Mouse (Mus musculus) testis, adult 2 months (tissue): ENCODE results near the gene Stam2.

ENCODE experiments used
- CTCF ChIP-seq: fragments of 200-500 bp; IDR thresholded peaks from 2 replicates; pipeline ENCODE4 v1.5.1; 2012; ENCODE audit warnings: low read depth, mild to moderate bottlenecking, inconsistent platforms, low read length, moderate library complexity; ENCODE audit not compliant: control insufficient read depth, insufficient read depth, insufficient replicate concordance
- POLR2A ChIP-seq: fragments of 200-500 bp; IDR thresholded peaks from 2 replicates; pipeline ENCODE4 v1.6.1; 2012; ENCODE audit warnings: low read depth, mild to moderate bottlenecking, inconsistent platforms, low read length, moderate library complexity; ENCODE audit not compliant: control insufficient read depth

- no peak for TF ChIP-seq CTCF
- TF ChIP-seq POLR2A: no peak
Observed at GRCm38 (mm10) chr2:52700352-52700751, 41.7 kb downstream of the Stam2 start.
